Mouse (Mus musculus) adrenal gland, postnatal 14 days (tissue): ENCODE measurements around the gene Kif18a. TPM values are rescaled to one million over a fixed set of nuclear protein-coding genes. Genes with fewer than 3 reads are reported as not detected.
A peak's percentile ranks its signal among the peaks of the same experiment; 100 is the strongest.

Experiments
- DNase-seq: peaks from one replicate; pipeline ENCODE4 v3.0.0; 2021; ENCODE audit warnings: mixed read lengths
- long read RNA-seq, 2 experiments: library from polyadenylated mRNA; stranded (forward); transcript quantifications; one replicate each; pipeline ENCODE4 v2.0.0; 2021
- total RNA-seq: library from RNA; stranded (reverse); gene quantifications from 2 replicates; pipeline ENCODE4 v1.2.3, GENCODE M21; 2021

The Kif18a gene
- 3.2 and 3.4 TPM in 2 replicates for total RNA-seq
- long read RNA-seq, experiment 1, partial matches to known transcripts = 0 of 3 reads
- long read RNA-seq, experiment 1, other reads (novel, unspliced or antisense) = 1 of 3 reads
- long read RNA-seq, experiment 2, partial matches to known transcripts = 1 of 5 reads
- long read RNA-seq, experiment 2, other reads (novel, unspliced or antisense) = 0 of 5 reads

- peak; percentile 97 for DNase-seq
Observed at GRCm38 (mm10) chr2:109280600-109281340, at the start of gene Kif18a, which contains the start of gene Mettl15. TSS of gene Kif18a (plus strand) at chr2:109280738. TSS of gene Mettl15 (minus strand) at chr2:109280748.

GRCm38 (mm10) chr2:109233876-109234275 lies 46.7 kb upstream of the Kif18a start:
- DNase-seq = no peak

- no peak for DNase-seq
Observed at GRCm38 (mm10) chr2:109235741-109236140, 44.8 kb upstream of the Kif18a start.

- peak; percentile 20 for DNase-seq
Observed at GRCm38 (mm10) chr2:109241947-109242346, 38.6 kb upstream of the Kif18a start.

- no peak for DNase-seq
Observed at GRCm38 (mm10) chr2:109262779-109263178, 17.8 kb upstream of the Kif18a start.

- DNase-seq = no peak
Observed at GRCm38 (mm10) chr2:109273098-109273497, 7.4 kb upstream of the Kif18a start.

- peak; percentile 4 for DNase-seq
Observed at GRCm38 (mm10) chr2:109277593-109277992, 2.9 kb upstream of the Kif18a start.

- DNase-seq = peak; percentile 67
Observed at GRCm38 (mm10) chr2:109278036-109278435, 2.5 kb upstream of the Kif18a start.

- no peak for DNase-seq
Observed at GRCm38 (mm10) chr2:109280272-109280599, 302 bp upstream of the Kif18a start.

- DNase-seq = no peak
Observed at GRCm38 (mm10) chr2:109281341-109281690, 778 bp downstream of the Kif18a start.

- no peak for DNase-seq
Observed at GRCm38 (mm10) chr2:109284121-109284520, 3.6 kb downstream of the Kif18a start.

GRCm38 (mm10) chr2:109289327-109289726 lies 8.8 kb downstream of the Kif18a start:
- no peak for DNase-seq

- DNase-seq = no peak
Observed at GRCm38 (mm10) chr2:109296264-109296663, 15.7 kb downstream of the Kif18a start.

GRCm38 (mm10) chr2:109298160-109298559 lies 17.6 kb downstream of the Kif18a start:
- no peak for DNase-seq

- no peak for DNase-seq
Observed at GRCm38 (mm10) chr2:109302234-109302633, 21.7 kb downstream of the Kif18a start.

GRCm38 (mm10) chr2:109303638-109304037 lies 23.1 kb downstream of the Kif18a start:
- DNase-seq = no peak

- DNase-seq = no peak
Observed at GRCm38 (mm10) chr2:109311369-109311768, 30.8 kb downstream of the Kif18a start.

GRCm38 (mm10) chr2:109331807-109332206 lies 51.3 kb downstream of the Kif18a start:
- no peak for DNase-seq

GRCm38 (mm10) chr2:109334237-109334636 lies 53.7 kb downstream of the Kif18a start:
- no peak for DNase-seq

- DNase-seq = no peak
Observed at GRCm38 (mm10) chr2:109335765-109336164, 55.2 kb downstream of the Kif18a start.

GRCm38 (mm10) chr2:109345386-109345785 lies 64.8 kb downstream of the Kif18a start:
- DNase-seq = no peak

- DNase-seq = no peak
Observed at GRCm38 (mm10) chr2:109348742-109349141, 68.2 kb downstream of the Kif18a start.

GRCm38 (mm10) chr2:109358456-109359141 lies 78.1 kb downstream of the Kif18a start:
- no peak for DNase-seq
